Mouse (Mus musculus) bone marrow, adult 2 months (tissue): Measurements from ENCODE around the gene Tac4.
A peak's percentile ranks its signal among the peaks of the same experiment; 100 is the strongest.

Experiments used
- CTCF ChIP-seq: fragments of 200-500 bp; IDR thresholded peaks from 2 replicates; pipeline ENCODE4 v1.5.1; 2011; ENCODE audit warnings: low read length, control low read depth; ENCODE audit not compliant: control insufficient read depth, insufficient read depth
- POLR2A ChIP-seq: fragments of 200-500 bp; IDR thresholded peaks from 2 replicates; pipeline ENCODE4 v1.6.1; 2011; ENCODE audit warnings: low read depth, mild to moderate bottlenecking, control low read depth, low read length, borderline replicate concordance; ENCODE audit not compliant: control insufficient read depth

DNA sequence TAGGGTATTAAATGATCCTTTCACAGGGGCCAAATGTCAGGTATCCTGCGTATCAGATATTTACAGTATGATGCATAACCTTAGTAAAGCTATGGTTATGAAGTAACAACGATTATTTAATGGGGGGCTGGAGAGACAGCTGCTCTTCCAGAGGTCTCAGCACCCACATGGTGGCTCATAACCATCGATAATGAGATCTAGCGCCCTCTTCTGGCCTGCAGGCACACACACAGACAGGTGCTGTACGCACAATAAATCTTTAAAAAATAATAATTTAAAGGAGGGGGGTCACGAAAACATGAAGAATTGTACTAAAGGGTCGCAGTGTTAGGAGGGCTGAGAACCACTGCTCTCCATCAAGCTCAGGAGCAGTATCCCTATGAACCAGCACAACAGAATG, 44.3 kb downstream of the Tac4 start:
- no peak for TF ChIP-seq POLR2A
- peak; percentile 27 for TF ChIP-seq CTCF
